Mouse (Mus musculus): Measurements from ENCODE around the gene Ccnd1.

DNA sequence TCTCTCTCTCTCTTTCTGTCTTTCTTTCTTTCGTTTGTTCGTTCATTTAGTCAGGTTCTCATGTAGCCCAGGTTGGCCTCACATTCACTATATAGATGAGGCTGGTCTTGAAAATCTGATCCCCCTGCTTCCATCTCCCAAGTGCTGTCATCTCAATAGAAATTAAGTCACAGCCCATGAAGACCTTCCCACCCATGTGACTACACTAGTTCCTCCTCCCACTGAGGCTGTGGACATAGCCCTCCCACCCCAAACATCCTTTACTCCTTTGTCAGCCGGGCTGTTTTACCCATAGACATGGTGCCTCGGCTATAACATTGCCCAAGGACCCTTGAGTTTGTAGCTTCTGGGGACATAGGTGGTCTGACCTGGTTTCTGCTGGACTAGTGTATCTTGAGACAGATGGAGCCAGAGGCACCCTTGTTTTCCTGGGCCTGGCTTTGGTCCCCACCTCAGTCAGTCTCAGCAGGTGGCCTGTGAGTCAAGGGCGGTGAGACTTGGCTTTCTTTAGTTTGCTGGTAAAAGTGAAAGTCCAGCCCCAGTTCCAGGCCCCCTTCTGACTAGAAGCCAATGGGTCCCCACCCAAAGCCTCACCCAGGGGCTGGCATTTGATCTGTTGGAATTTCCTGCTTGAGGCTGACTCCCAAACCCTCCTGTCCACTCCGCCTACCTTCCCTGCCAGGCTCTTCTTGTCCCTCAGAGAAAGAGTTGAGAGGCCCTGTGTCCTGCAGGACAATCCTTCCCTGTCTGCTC is 42.8 kb upstream of the Ccnd1 start:
- TF ChIP-seq CTCF (IDR thresholded peaks at IDR 0.05; ENCODE audit: low read depth) (no peak), EP300 (IDR thresholded peaks at IDR 0.05; ENCODE audit: low read depth) (no peak)
